Mouse (Mus musculus) ovary, adult 10 weeks (tissue): Measurements from ENCODE around the gene Tmem160. TPM values are rescaled to one million over a fixed set of nuclear protein-coding genes. Genes with fewer than 3 reads are reported as not detected.

ENCODE experiments used
- polyA plus RNA-seq: library from polyadenylated mRNA; stranded (reverse); fragments of 350-450 nt; fragmentation: Illumina TruSeq; extraction: RNeasy Lipid Tissue Mini Kit (QIAGEN cat#74804); gene quantifications from one replicate; pipeline ENCODE4 v1.2.3, GENCODE M21; 2014

Tmem160 gene
- polyA plus RNA-seq = not detected

GRCm38 (mm10) chr7:16452587-16453073 lies at the start of gene Tmem160:
TSS of gene Tmem160 (plus strand) at chr7:16452779.

GRCm38 (mm10) chr7:16477628-16478027 lies 25.0 kb downstream of the Tmem160 start, which contains the start of gene Npas1:
TSS of gene Npas1 (minus strand) at chr7:16477728.

Other genes starting within 250 kb of the Tmem160 start
- gene Dhx34, start 230.7 kb upstream of the Tmem160 start, polyA plus RNA-seq = 0.23 TPM
- gene C5ar2, start 208.6 kb upstream of the Tmem160 start, polyA plus RNA-seq = 0.46 TPM
- gene C5ar1, start 193.2 kb upstream of the Tmem160 start, polyA plus RNA-seq = 4.9 TPM
- 2.3 TPM for gene Inafm1, start 179.2 kb upstream of the Tmem160 start, polyA plus RNA-seq
- gene Ccdc9, start 166.0 kb upstream of the Tmem160 start, polyA plus RNA-seq = 15.1 TPM
- not detected for gene Bbc3, start 144.4 kb upstream of the Tmem160 start, polyA plus RNA-seq
- 78.9 TPM for gene Sae1, start 65.0 kb upstream of the Tmem160 start, polyA plus RNA-seq
- gene Zc3h4, start 51.9 kb upstream of the Tmem160 start, polyA plus RNA-seq = 6.2 TPM
- not detected for gene Npas1, start 24.9 kb downstream of the Tmem160 start, polyA plus RNA-seq
- 62.3 TPM for gene Arhgap35, start 162.2 kb downstream of the Tmem160 start, polyA plus RNA-seq
- not detected for gene Ceacam15, start 222.9 kb downstream of the Tmem160 start, polyA plus RNA-seq